Mouse (Mus musculus): Measurements from ENCODE around the gene Vapa. TPM values are rescaled to one million over a fixed set of nuclear protein-coding genes. Genes with fewer than 3 reads are reported as not detected.

Vapa gene
- total and polyA plus RNA-seq, 3 experiments = 56.7 to 507 (median 85.3) TPM

- H3K4me3 ChIP-seq (ENCODE audit: control insufficient read depth in 1 of 2, insufficient read depth in 1 of 2, low read depth in 2 of 2, low read length in 2 of 2) = no peak overlapping the region
- H3K27ac ChIP-seq (ENCODE audit: control insufficient read depth, low read depth, low read length) = no peak overlapping the region
- no peaks in the 10 kb centered on the region for H3K27me3 ChIP-seq (ENCODE audit: control insufficient read depth in 1 of 2, insufficient read depth in 2 of 2, low read length in 2 of 2)
- H3K9me3 ChIP-seq (replicated peaks; ENCODE audit: insufficient read depth, low read length) = no peaks in the 10 kb centered on the region
- H3K9ac ChIP-seq (ENCODE audit: control insufficient read depth, low read depth, low read length, poor library complexity, severe bottlenecking) = no peak overlapping the region
- no peaks in the 10 kb centered on the region for H3K36me3 ChIP-seq (ENCODE audit: control insufficient read depth in 1 of 2, insufficient read depth in 2 of 2, low read length in 2 of 2)
- H3K79me2 ChIP-seq (ENCODE audit: control insufficient read depth, insufficient read depth, low read length, poor library complexity) = no peaks in the 10 kb centered on the region
- DNase-seq (ENCODE audit: low read depth, low spot score) = no peak
- TF ChIP-seq ZC3H11A (IDR thresholded peaks at IDR 0.05; ENCODE audit: low read depth, low read length) (no peak), SIN3A (IDR thresholded peaks at IDR 0.05; ENCODE audit: low read length) (no peak), GATA1 (IDR thresholded peaks at IDR 0.05; ENCODE audit: low read depth, low read length) (no peak)
- no peaks in the 10 kb centered on the region for H3K4me1 ChIP-seq (ENCODE audit: control insufficient read depth in 1 of 2, insufficient read depth in 2 of 2, low read length in 2 of 2)
These were observed 12.2 kb upstream of the Vapa start for GRCm38 (mm10) chr17:65625563-65625962.

GRCm38 (mm10) chr17:65623130-65623529 is 9.8 kb upstream of the Vapa start:
- Histone ChIP-seq H3K27ac (ENCODE audit: control insufficient read depth, low read depth, low read length) (no peak overlapping the region), H3K27me3 (ENCODE audit: control insufficient read depth in 1 of 2, insufficient read depth in 2 of 2, low read length in 2 of 2) (no peaks in the 10 kb centered on the region), H3K4me1 (ENCODE audit: control insufficient read depth in 1 of 2, insufficient read depth in 2 of 2, low read length in 2 of 2) (peaks cover 3 to 4% of the 10 kb centered on the region in 2 experiments; a peak in 1 of 4 replicates), H3K36me3 (ENCODE audit: control insufficient read depth in 1 of 2, insufficient read depth in 2 of 2, low read length in 2 of 2) (peaks cover 0 to 5% of the 10 kb centered on the region in 2 experiments; a peak in 2 of 4 replicates), H3K9me3 (replicated peaks; ENCODE audit: insufficient read depth, low read length) (no peaks in the 10 kb centered on the region), H3K4me3 (ENCODE audit: control insufficient read depth in 1 of 2, insufficient read depth in 1 of 2, low read depth in 2 of 2, low read length in 2 of 2) (no peak overlapping the region), H3K79me2 (ENCODE audit: control insufficient read depth, insufficient read depth, low read length, poor library complexity) (no peaks in the 10 kb centered on the region), H3K9ac (ENCODE audit: control insufficient read depth, low read depth, low read length, poor library complexity, severe bottlenecking) (no peak overlapping the region)
- DNase-seq (ENCODE audit: low read depth, low spot score) = no peak
- TF ChIP-seq UBTF (IDR thresholded peaks at IDR 0.05; ENCODE audit: borderline replicate concordance, insufficient read depth, low read depth, low read length) = no peak
- no peak for TF ChIP-seq GATA1 (IDR thresholded peaks at IDR 0.05; ENCODE audit: low read depth, low read length)
- no peak for TF ChIP-seq NELFE (IDR thresholded peaks at IDR 0.05; ENCODE audit: low read depth, low read length)
- no peak for TF ChIP-seq SMC3 (IDR thresholded peaks at IDR 0.05; ENCODE audit: low read depth, low read length)
- no peak for TF ChIP-seq EP300 (IDR thresholded peaks at IDR 0.05; ENCODE audit: low read depth in 1 of 2, low read length in 2 of 2)
- TF ChIP-seq JUND (IDR thresholded peaks at IDR 0.05; ENCODE audit: low read depth, low read length) = no peak
- TF ChIP-seq CHD1 (IDR thresholded peaks at IDR 0.05; ENCODE audit: low read depth, low read length) = no peak
- no peak for TF ChIP-seq KAT2A (conservative IDR thresholded peaks at IDR 0.05; ENCODE audit: low read depth, low read length)
- TF ChIP-seq ETS1 (IDR thresholded peaks at IDR 0.05; ENCODE audit: low read depth, low read length) = no peak
- no peak for TF ChIP-seq NRF1 (IDR thresholded peaks at IDR 0.05; ENCODE audit: insufficient read depth, low read depth, low read length, poor library complexity, severe bottlenecking)
- no peak for TF ChIP-seq TAL1 (IDR thresholded peaks at IDR 0.05; ENCODE audit: low read length)
- TF ChIP-seq MYC (IDR thresholded peaks at IDR 0.05; ENCODE audit: low read depth, low read length) = no peak
- no peak for TF ChIP-seq TCF12 (IDR thresholded peaks at IDR 0.05; ENCODE audit: low read depth, low read length)
- no peak for TF ChIP-seq USF1 (IDR thresholded peaks at IDR 0.05; ENCODE audit: low read depth, low read length)
- TF ChIP-seq MAFK (IDR thresholded peaks at IDR 0.05; ENCODE audit: borderline replicate concordance, low read depth, low read length) = no peak
- TF ChIP-seq ELF1 (IDR thresholded peaks at IDR 0.05; ENCODE audit: low read depth, low read length) = no peak
